Mouse (Mus musculus): ENCODE measurements at regions not wholly inside any gene's neighbourhood (a gene's known extent, or its start where the extent isn't known, plus 50 kb on each side); places are given as distances from the start of the nearest gene placed in this dataset.
"Not testable (repeated sequence)": the region's sequence is repeated elsewhere in the genome, so short reads cannot be mapped to it uniquely, and the experiment has no call there.

GRCm38 (mm10) chr6:31011407-31012020 lies 52.6 kb upstream of the Klf14 start:
- in situ Hi-C loops (cut with MboI, MseI), result no loop called here

DNA sequence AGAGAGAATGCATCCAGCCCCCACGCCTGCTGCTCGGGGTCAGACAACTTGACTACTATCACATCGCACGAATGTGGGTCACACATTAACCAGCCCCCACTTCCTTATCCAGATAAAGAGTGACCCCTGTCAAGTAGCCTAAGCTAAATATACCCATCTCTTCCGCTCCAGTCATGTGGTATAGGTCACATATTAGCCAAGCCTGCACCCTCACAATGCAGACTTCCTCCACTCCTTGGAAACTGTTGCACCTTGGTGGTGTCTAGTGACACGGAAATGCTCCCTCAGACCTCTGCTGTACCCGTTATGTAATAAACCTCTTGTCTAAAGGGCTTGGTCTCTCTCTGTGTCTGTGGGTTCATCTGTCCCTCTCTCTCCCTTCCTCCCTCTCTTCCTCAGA lies 57.7 kb upstream of the Klf14 start:
- in situ Hi-C loops (cut with MboI, MseI), result no loop called here

- in situ Hi-C loops (cut with MboI, MseI), result no loop called here
These were observed 62.9 kb upstream of the Klf14 start for GRCm38 (mm10) chr6:31021776-31022175.

DNA sequence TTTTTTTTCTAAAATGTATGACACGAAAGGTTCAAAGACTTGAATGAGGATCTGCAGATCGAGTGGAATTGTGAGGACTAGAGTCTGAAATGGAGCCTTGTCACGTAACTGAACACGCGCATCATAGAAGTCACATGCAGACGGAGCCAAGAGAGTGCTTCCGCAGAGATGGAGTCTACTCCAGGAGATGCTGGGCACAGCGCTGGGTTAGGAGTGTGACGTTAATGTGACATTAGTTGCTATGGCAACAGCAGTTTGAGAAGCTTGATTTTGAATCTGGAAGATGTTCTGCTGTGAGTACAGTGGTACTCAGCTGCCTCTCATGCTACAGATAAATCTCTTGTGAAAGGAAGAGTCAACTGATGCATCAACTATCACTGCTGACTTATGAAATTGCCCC lies 70.9 kb upstream of the Klf14 start:
- in situ Hi-C loops (cut with MboI, MseI), result no loop called here

DNA sequence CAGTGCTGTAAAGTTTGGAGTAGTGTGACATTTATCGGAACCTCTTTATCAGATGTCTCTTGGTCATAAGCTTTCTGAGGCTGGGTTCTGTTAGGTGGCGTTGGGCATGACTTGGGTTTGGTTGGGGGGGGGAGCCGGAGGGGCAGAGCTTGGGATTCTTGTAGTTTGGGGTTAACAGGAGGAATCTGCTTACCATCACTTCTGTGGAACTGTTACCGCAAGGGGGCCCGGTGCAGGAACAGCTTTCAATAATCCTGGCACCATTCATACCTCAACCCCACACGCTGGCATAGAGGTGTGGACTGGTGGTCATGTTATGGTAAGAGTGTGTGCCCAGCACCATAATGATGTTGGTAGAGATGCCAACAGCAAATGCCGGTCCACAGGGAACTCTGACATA lies 72.1 kb upstream of the Klf14 start:
- in situ Hi-C loops (cut with MboI, MseI), result no loop called here

GRCm38 (mm10) chr6:31032147-31032546 lies 73.3 kb upstream of the Klf14 start:
- in situ Hi-C loops (cut with MboI, MseI), result no loop called here

DNA sequence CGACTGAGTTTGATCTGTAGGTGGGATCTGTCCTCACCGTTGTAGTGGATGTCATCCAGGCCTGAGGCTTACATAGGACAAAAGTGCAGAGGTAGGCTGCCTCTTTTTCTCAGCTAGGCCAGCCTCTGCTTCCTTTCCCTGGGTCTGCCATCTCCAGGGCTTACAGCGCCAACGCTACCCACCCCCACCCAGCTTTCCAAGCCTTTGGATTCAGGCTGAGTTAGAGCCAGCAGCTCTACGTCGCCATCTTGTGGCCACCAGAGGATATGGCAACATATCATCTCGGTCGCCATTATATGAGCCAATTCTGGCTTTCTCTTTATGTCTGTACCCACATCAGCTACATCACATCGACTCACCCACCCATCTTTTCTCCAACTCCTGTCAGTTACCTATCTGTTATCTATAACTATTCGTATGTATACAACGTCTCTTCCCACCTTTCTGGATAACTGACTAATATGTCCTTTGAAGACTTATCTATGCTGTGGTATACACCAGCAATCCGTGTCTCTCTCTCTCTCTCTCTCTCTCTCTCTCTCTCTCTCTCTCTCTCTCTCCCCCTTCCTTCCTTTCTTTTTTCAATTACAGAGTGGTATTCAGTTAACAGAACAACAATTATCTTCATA lies 74.2 kb upstream of the Klf14 start:
- in situ Hi-C loops (cut with MboI, MseI), result no loop called here

DNA sequence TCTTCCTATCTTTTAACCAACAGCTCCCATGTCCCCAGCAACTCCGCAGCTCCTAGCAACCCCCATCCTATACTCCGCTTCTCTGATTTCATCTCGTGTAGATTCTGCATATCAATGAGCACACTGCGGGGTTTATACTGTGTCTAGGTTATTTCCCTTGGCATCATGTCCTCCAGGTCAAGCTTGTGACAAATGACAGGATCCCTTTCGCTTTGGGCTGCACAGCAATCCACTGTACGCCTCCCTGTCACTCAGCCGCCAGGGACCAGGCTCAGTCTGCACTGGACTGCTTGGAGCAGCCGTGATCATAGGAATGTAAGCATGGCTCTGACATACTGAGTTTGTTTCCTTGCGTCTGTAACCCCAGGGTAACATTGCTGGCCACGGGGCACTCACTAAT lies 75.9 kb upstream of the Klf14 start:
- in situ Hi-C loops (cut with MboI, MseI), result no loop called here

DNA sequence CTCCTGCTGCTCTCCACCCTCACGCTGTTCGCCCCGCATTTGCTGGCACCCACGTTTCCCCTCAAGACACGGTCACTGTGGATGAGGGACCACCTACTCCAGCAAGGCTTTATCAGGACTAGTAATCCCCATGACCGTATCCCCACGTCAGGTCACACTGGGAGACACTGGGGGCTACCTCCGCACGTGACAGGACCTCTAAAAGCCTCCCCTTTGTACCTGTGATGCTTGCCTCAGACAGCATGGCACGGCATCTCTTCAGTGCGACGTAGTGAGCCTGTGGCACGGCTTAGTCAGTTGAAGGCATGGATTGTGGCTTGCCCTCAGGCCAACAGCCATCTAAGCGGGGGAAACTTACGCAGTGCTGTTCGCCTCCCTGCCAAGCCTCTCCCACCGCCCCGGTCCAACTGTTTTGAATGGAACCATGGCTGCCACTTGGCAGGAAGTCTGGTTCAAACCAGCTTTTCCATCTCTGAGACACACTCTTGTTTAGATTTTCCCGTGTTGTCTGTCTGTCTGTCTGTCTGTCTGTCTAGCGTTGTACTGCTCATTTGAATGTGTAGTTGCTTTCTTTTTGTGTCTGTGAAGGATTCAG lies 79.0 kb upstream of the Klf14 start:
- in situ Hi-C loops (cut with MboI, MseI), result no loop called here

DNA sequence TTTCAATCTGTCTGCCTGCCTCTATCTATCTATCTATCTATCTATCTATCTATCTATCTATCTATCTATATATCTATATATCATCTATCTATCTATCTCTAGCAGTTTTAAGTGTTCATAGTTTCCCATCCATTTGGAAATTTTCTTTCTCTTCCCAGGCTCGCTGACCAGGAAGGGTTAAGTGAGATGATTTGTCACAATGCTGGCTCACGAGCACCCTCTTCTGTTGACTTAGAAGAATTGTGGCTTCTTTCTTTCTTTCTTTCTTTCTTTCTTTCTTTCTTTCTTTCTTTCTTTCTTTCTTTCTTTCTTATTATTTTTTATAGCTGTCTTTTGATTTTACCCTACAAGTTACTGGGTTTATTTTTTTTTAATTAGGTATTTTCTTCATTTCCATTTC lies 79.6 kb upstream of the Klf14 start:
- in situ Hi-C loops (cut with MboI, MseI), result not testable (repeated sequence)

DNA sequence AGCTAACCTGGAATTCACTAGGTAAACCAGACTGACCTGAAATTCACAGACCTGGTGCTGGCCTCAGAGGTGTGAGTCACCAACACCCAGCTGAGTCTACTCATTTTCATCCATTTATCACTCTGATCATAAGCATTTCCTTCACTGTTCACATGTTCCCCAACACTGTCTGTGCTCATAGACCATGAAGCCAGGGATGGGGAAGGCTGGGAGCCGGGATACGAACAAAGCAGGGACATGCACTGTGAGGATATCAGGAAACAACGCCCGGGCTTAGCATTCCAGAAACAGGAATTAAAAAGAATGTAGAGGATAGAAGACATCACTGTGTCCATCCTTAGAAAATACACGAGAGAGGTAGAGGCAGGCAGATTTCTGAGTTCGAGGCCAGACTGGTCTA lies 80.6 kb upstream of the Klf14 start:
- in situ Hi-C loops (cut with MboI, MseI), result no loop called here

- in situ Hi-C loops (cut with MboI, MseI), result no loop called here
These were observed 81.9 kb upstream of the Klf14 start for GRCm38 (mm10) chr6:31040783-31041182.

DNA sequence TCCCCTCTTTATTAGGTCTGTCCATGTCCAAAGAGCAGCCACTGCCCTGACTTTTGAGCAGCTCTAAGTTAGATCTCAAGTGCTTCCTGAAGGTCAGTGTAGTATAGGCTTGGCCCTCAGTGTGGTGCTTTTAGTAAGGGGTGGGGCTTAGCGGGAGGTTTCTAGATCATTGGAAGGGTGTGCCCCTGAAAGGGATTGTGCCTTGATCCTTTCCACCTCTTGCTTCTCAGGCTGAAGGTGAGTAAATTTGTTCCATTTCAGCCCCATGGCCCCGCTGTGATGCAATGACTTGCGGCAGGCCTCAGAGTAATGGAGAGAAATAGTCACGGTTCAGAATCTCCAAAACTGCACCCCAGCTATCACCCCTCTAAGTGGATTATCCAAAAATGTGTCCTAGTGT lies 84.5 kb upstream of the Klf14 start:
- in situ Hi-C loops (cut with MboI, MseI), result no loop called here

- in situ Hi-C loops (cut with MboI, MseI), result no loop called here
These were observed 85.0 kb upstream of the Klf14 start for GRCm38 (mm10) chr6:31043919-31044318.

- in situ Hi-C loops (cut with MboI, MseI), result no loop called here
These were observed 87.3 kb upstream of the Klf14 start for GRCm38 (mm10) chr6:31046197-31046596.

GRCm38 (mm10) chr6:31048920-31049576 lies 90.2 kb upstream of the Klf14 start:
- in situ Hi-C loops (cut with MboI, MseI), result no loop called here

DNA sequence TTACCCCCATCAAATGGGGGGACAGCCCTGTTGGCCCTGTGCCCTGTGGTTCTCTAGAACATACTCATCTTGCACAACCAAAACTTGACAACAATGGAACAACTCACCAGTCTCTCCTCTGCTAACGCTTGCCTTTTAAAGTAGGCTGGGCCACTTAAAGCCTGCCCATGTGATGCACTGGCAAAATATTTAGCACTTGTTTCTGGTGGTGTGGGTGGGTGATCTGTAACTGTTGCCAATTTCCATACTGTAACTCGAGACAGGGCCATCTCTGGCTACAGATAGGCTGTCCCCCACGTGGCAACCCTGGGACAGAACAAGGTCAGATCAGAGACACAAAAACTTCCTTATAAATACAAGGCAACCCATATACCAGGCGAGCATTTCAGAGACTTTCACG lies 92.0 kb upstream of the Klf14 start:
- in situ Hi-C loops (cut with MboI, MseI), result no loop called here

DNA sequence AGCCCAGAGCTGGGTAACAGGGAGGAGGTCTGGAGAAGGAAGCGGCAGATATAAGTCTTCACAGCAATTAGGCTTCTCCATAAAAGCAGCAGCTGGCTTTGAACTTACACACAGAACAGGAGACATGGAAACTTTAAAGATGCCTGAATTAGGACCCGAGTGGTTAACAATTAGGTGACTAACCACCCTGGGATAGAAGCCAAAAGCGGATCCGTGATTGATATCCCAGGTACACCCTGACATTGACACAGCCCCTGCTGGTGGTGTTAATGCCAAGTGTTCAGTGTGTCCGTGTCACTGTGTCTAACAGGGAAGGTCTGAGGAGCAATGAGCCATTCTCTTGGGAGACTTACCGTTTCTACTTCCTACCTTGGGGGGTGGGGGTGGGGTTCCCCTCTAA lies 92.9 kb upstream of the Klf14 start:
- in situ Hi-C loops (cut with MboI, MseI), result no loop called here

DNA sequence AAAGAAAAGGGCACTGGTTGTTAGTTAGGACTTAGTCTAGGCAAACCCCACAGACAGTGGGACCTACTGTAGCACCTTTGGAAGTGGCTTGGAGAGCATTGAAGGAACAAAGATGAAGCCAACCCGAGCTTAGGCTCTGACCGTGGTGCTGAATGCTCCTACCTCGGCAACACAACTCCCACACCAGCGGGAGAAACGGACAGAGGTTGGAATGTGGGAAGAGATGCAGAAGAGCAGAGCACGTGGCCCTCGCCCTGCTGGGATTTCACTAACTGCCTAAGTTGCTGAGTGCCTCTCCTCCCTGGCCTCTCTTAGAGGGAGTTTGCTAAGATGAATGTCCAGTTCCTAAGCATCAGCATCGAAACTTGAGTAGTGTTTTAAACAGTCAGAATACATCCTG lies 94.1 kb upstream of the Klf14 start:
- in situ Hi-C loops (cut with MboI, MseI), result no loop called here

DNA sequence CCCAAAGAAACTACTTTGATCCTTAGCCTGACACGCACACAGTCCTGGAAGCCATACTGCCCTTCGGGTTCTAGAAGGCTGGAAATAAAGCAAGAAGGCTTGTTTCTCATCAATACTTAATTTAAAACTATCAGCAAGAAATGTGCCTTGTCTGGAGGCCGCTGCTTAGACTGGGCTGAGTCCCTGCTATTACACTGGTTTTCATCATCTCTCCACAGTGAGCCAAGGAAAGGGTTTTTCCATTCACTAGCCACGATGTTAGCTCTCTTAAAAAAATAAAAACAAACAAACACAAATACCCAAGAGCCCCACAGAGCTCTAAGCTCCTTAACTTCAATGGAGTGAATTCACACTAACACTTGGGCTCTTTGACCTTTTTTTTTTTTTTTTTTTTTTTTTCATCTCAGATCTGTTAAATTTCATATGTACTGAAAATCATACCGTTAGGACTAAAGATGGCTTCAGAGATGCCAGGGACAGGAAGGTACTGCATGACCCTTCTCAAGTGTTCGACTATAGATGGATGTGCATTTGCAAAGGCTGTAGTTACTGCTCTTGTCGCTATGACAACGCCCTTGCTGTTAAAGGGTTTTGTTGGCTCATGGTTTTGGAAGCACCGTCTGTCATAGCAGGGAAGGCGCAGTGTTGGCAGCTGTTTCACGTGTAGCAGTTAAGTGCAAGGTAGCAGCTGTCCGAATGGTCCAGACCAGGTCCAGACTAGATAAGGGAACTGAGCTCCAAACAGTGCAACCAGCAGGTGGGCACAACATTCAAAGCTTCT lies 98.1 kb upstream of the Klf14 start:
- in situ Hi-C loops (cut with MboI, MseI), result no loop called here

DNA sequence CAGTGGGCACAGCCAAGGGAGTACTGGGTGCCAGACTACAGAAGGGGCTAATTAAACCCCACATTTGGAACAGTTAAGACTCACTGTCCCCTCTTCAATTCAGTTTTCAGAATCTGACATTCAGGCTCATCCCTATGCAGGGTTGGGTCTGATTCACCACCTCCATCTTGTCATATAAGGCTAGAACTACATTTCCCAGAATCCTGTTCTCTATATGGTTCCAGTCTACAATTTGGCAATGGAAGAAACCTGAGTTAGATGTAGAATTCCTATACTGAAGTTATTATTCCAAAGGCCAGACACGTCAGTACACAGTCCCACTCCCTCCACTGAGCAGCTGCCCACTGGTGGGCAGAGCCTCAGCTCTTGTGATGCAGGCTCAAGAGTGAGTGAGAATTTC lies 99.4 kb upstream of the Klf14 start:
- in situ Hi-C loops (cut with MboI, MseI), result no loop called here

- in situ Hi-C loops (cut with MboI, MseI), result no loop called here
These were observed 100.1 kb upstream of the Klf14 start for GRCm38 (mm10) chr6:31058961-31059360.

Measured in T-helper 17 cell (primary cell).